8 mouse cellular contexts compared by ENCODE assay signal in genomic region chr16:32608712-32609400, GRCm38 (mm10). TPM values are rescaled to one million over a fixed set of nuclear protein-coding genes. Genes with fewer than 3 reads are reported as not detected.
DNase-seq lines count a peak whose midpoint lies in the region; ATAC-seq and TF ChIP-seq lines count a peak whose summit lies in the region.

Tfrc (plus strand) TSS chr16:32608920.

- peak; percentile 98 for TF ChIP-seq POLR2A in lung, adult 2 months (IDR thresholded peaks at IDR 0.05; ENCODE audit: borderline replicate concordance, extremely low read depth, low read depth, low read length)

- peak; percentile 99 for ATAC-seq in forebrain, embryonic 15.5 days (replicated peaks)
- ATAC-seq in neutrophil, adult 5-6 weeks (ENCODE audit: extremely low read depth, insufficient number of reproducible peaks, low FRiP score, poor library complexity, severe bottlenecking) = peak; percentile 96

- peak within 1 kb of the TSS; percentile 96 for H3K9ac ChIP-seq in ES-E14 (ENCODE audit: insufficient read depth, low read depth, low read length, poor library complexity, severe bottlenecking)
- peak within 1 kb of the TSS; percentile 82 for H3K9ac ChIP-seq in forebrain, embryonic 15.5 days (replicated peaks)

- in situ Hi-C loops in ES-E14 (cut with MboI; ENCODE audit: low sequenced_read_pairs in 2 of 2, unreplicated experiment in 2 of 2) = loop anchor here in 1 of 2 experiments (10.0 kb wide), 1 partner anchor 94 kb away; no protein-coding TSS in a partner anchor

- intact Hi-C loops in heart, postnatal 25 days (cut with DNase I) = loop anchor here (2.0 to 10.0 kb wide), 3 partner anchors 82 to 334 kb away; partner anchors contain the start of genes Rnf168 and Smco1

- DNase-seq in ES-E14 (ENCODE audit: low read depth, low spot score) = peak; percentile 99
- DNase-seq in cerebellum, adult 11-12 months = peak; percentile 99
- peak; percentile 89 for DNase-seq in heart, postnatal 25 days (ENCODE audit: low spot score)
- peak; percentile 95 to 97 for DNase-seq in layer of hippocampus, adult 18-20 months (ENCODE audit: low spot score in 2 of 2)
- DNase-seq in lung, adult 2 months = peak; percentile 93
- peak; percentile 99 for DNase-seq in thymus, adult 18-20 months

- no peaks in the 10 kb centered on the region for H3K9me3 ChIP-seq in ES-E14 (ENCODE audit: control insufficient read depth, insufficient read depth, low read depth, low read length)
- no peaks in the 10 kb centered on the region for H3K9me3 ChIP-seq in forebrain, embryonic 15.5 days

- H3K36me3 ChIP-seq in ES-E14 (ENCODE audit: control insufficient read depth, insufficient read depth, low read length, poor library complexity, severe bottlenecking) = 0 out of 2 replicates have a peak, but pooled peaks cover 1% of the 10 kb centered on the region
- no peaks in the 10 kb centered on the region for H3K36me3 ChIP-seq in forebrain, embryonic 15.5 days

- 0% methylated on average over 73 of the region's 73 CpGs for whole genome bisulfite sequencing in forebrain, embryonic 15.5 days
- WGBS in lung, adult 2 months = under 1% methylated on average over 73 of the region's 73 CpGs

- TF ChIP-seq CTCF in lung, adult 2 months (IDR thresholded peaks at IDR 0.05; ENCODE audit: insufficient read depth, low read length) = no peak

- peak within 1 kb of the TSS; percentile 86 for H3K27ac ChIP-seq in ES-E14 (ENCODE audit: insufficient read depth, low read depth, low read length, poor library complexity, severe bottlenecking)
- H3K27ac ChIP-seq in forebrain, embryonic 15.5 days (replicated peaks) = peak within 1 kb of the TSS; percentile 96

- peak within 1 kb of the TSS; percentile 66 for H3K4me2 ChIP-seq in forebrain, embryonic 15.5 days (replicated peaks)

- H3K4me3 ChIP-seq in ES-E14 (ENCODE audit: insufficient read depth in 1 of 2, low read depth in 1 of 2, low read length in 2 of 2, poor library complexity in 1 of 2, severe bottlenecking in 1 of 2) = peak within 1 kb of the TSS; percentile 87 to 96
- peak within 1 kb of the TSS; percentile 89 for H3K4me3 ChIP-seq in forebrain, embryonic 15.5 days
- peak within 1 kb of the TSS; percentile 94 for H3K4me3 ChIP-seq in lung, adult 2 months (replicated peaks; ENCODE audit: extremely low read depth, low read depth, low read length)

- H3K4me1 ChIP-seq in ES-E14 (ENCODE audit: control insufficient read depth in 2 of 2, insufficient read depth in 2 of 2, low read length in 2 of 2, poor library complexity in 1 of 2) = peaks cover 6 to 11% of the 10 kb centered on the region in 2 experiments; a peak in 2 of 4 replicates
- H3K4me1 ChIP-seq in forebrain, embryonic 15.5 days = peaks cover 21% of the 10 kb centered on the region
- H3K4me1 ChIP-seq in lung, adult 2 months (ENCODE audit: control insufficient read depth, insufficient read depth, low read length) = no peaks in the 10 kb centered on the region

- H3K27me3 ChIP-seq in forebrain, embryonic 15.5 days = no peaks in the 10 kb centered on the region

TF ChIP-seq in ES-E14, 5 proteins besides CTCF, POLR2A, EP300 and RAD21:
- TF ChIP-seq CHD2 (IDR thresholded peaks at IDR 0.05; ENCODE audit: low read depth, low read length) (peak; percentile 74), ZC3H11A (IDR thresholded peaks at IDR 0.05; ENCODE audit: borderline replicate concordance, low read depth, low read length) (no peak), HCFC1 (IDR thresholded peaks at IDR 0.05; ENCODE audit: borderline replicate concordance, insufficient read depth, low read length) (peak; percentile 68)

RNA-seq across cellular contexts. Expression of gene Tfrc, which starts in this region (rescaled TPM):
- 334 and 403 TPM in 2 replicates for total RNA-seq in ES-E14 (2012; rRNA removed)
- 28.3 and 33.1 TPM in 2 replicates for polyA plus RNA-seq in forebrain, embryonic 15.5 days (2015; fragmentation: Nextera tagmentation; extraction: Ambion mirVana)
- 100 to 1,000 TPM; 168 to 194 TPM for total RNA-seq in heart, postnatal 25 days (2021)
- 10 to 100 TPM; 37.3 to 43.2 TPM for total RNA-seq in layer of hippocampus, adult 18-20 months (2021)
- 7.5 and 12.8 TPM in 2 replicates for polyA plus RNA-seq in lung, adult 2 months (2012; rRNA removed)
- total RNA-seq in neutrophil, adult 5-6 weeks (2017) = 60.2 and 66.8 TPM in 2 replicates

Comparison
In these comparisons a context has a peak if more than half of its experiments do, and no peak if none do; other contexts are left out.
1. Peak in every context shown above with its lines: DNase-seq, ATAC-seq, H3K4me3 ChIP-seq and H3K27ac ChIP-seq.